Mouse (Mus musculus) neural tube, embryonic 13.5 days (tissue): ENCODE data around the gene Vmn1r122. TPM values are rescaled to one million over a fixed set of nuclear protein-coding genes. Genes with fewer than 3 reads are reported as not detected.
"Not testable (repeated sequence)": the region's sequence is repeated elsewhere in the genome, so short reads cannot be mapped to it uniquely, and the experiment has no call there.

ENCODE experiments used
- ATAC-seq: fragments of 200-750 bp; cut with Nextera tagmentation; 2 replicates; pipeline ENCODE4 v1.8.0; 2017; ENCODE audit warnings: low read depth, mild to moderate bottlenecking, moderate TSS enrichment, moderate library complexity
- H3K27ac ChIP-seq: fragments of 300-500 bp; sonication (generic); replicated peaks from 2 replicates; pipeline ENCODE4 v1.5.1; 2015; ENCODE audit warnings: moderate library complexity, mild to moderate bottlenecking, inconsistent platforms
- H3K27me3 ChIP-seq: fragments of 300-500 bp; sonication (generic); 2 replicates; pipeline ENCODE4 v1.6.1; 2015; ENCODE audit warnings: mild to moderate bottlenecking, inconsistent platforms
- H3K36me3 ChIP-seq: fragments of 300-500 bp; sonication (generic); 2 replicates; pipeline ENCODE4 v1.6.1; 2015; ENCODE audit warnings: mild to moderate bottlenecking, inconsistent platforms
- H3K4me1 ChIP-seq: fragments of 300-500 bp; sonication (generic); replicated peaks from 2 replicates; pipeline ENCODE4 v1.6.1; 2015; ENCODE audit warnings: inconsistent platforms
- H3K4me2 ChIP-seq: fragments of 300-500 bp; sonication (generic); 2 replicates; pipeline ENCODE4 v1.6.1; 2015; ENCODE audit warnings: inconsistent platforms, mild to moderate bottlenecking, moderate library complexity
- H3K4me3 ChIP-seq: fragments of 300-500 bp; sonication (generic); 2 replicates; pipeline ENCODE4 v1.5.1; 2015; ENCODE audit warnings: mild to moderate bottlenecking, inconsistent platforms
- H3K9ac ChIP-seq: fragments of 300-500 bp; sonication (generic); 2 replicates; pipeline ENCODE4 v1.6.1; 2015; ENCODE audit warnings: moderate library complexity, mild to moderate bottlenecking, inconsistent platforms
- H3K9me3 ChIP-seq: fragments of 300-500 bp; sonication (generic); 2 replicates; pipeline ENCODE4 v1.6.1; 2016; ENCODE audit warnings: inconsistent platforms
- WGBS: fragments of 180-500 bp; shearing (Covaris S2); methylation state at CpG from one replicate; pipeline ENCODE4 v1.1.7; 2015; 5-methylcytosine and 5-hydroxymethylcytosine counted together
- polyA plus RNA-seq: library from polyadenylated mRNA; unstranded; fragments of >200 nt; fragmentation: Nextera tagmentation; extraction: Ambion mirVana; gene quantifications from 2 replicates; pipeline ENCODE4 v1.2.1, GENCODE M21; 2015

Vmn1r122 gene
- not detected in 2 replicates for polyA plus RNA-seq

GRCm38 (mm10) chr7:21134028-21134427, at the start of gene Vmn1r122:
Gene Vmn1r122 (minus strand): TSS chr7:21134128.
- not testable (repeated sequence) for H3K4me2 ChIP-seq, H3K27me3 ChIP-seq, H3K27ac ChIP-seq, H3K4me3 ChIP-seq, ATAC-seq, H3K36me3 ChIP-seq, H3K9ac ChIP-seq, H3K9me3 ChIP-seq, H3K4me1 ChIP-seq
- 58% methylated on average over 3 of the region's 3 CpGs for whole genome bisulfite sequencing

- not testable (repeated sequence) for H3K4me3 ChIP-seq, H3K4me1 ChIP-seq, H3K9me3 ChIP-seq, H3K27ac ChIP-seq, H3K36me3 ChIP-seq, ATAC-seq, H3K4me2 ChIP-seq, H3K9ac ChIP-seq, H3K27me3 ChIP-seq
- 18% methylated on average over 1 of the region's 3 CpGs for WGBS
Observed at GRCm38 (mm10) chr7:21161885-21162284, 28.0 kb upstream of the Vmn1r122 start, which contains the start of gene Vmn1r123. Gene Vmn1r123 (plus strand): TSS chr7:21162185.

- H3K4me2 ChIP-seq, H3K9ac ChIP-seq, H3K4me3 ChIP-seq, ATAC-seq, H3K4me1 ChIP-seq, H3K9me3 ChIP-seq, H3K27me3 ChIP-seq, H3K27ac ChIP-seq, H3K36me3 ChIP-seq: not testable (repeated sequence)
- 70% methylated on average over 5 of the region's 5 CpGs for WGBS
Observed at GRCm38 (mm10) chr7:21098413-21098812, 35.5 kb downstream of the Vmn1r122 start, which contains the start of gene Vmn1r121. Gene Vmn1r121 (minus strand): TSS chr7:21098513.

Other genes starting within 250 kb of the Vmn1r122 start
- gene Vmn1r118, start 221.8 kb downstream of the Vmn1r122 start, polyA plus RNA-seq = not detected in 2 replicates
- gene Vmn1r119, start 121.7 kb downstream of the Vmn1r122 start, polyA plus RNA-seq = not detected in 2 replicates
- gene Vmn1r120, start 80.3 kb downstream of the Vmn1r122 start, polyA plus RNA-seq = not detected in 2 replicates
- not detected in 2 replicates for gene Vmn1r121, start 35.6 kb downstream of the Vmn1r122 start, polyA plus RNA-seq
- not detected in 2 replicates for gene Vmn1r123, start 28.1 kb upstream of the Vmn1r122 start, polyA plus RNA-seq
- not detected in 2 replicates for gene Gm5157, start 56.3 kb upstream of the Vmn1r122 start, polyA plus RNA-seq
- not detected in 2 replicates for gene Vmn1r124, start 126.5 kb upstream of the Vmn1r122 start, polyA plus RNA-seq
- not detected in 2 replicates for gene Vmn1r125, start 138.1 kb upstream of the Vmn1r122 start, polyA plus RNA-seq
- not detected in 2 replicates for gene Vmn1r126, start 167.3 kb upstream of the Vmn1r122 start, polyA plus RNA-seq
- not detected in 2 replicates for gene Vmn1r127, start 185.7 kb upstream of the Vmn1r122 start, polyA plus RNA-seq
- not detected in 2 replicates for gene Vmn1r128, start 215.2 kb upstream of the Vmn1r122 start, polyA plus RNA-seq
- not detected in 2 replicates for gene Vmn1r129, start 227.2 kb upstream of the Vmn1r122 start, polyA plus RNA-seq